Mouse (Mus musculus) Patski (cell line): Measurements from ENCODE around the gene Ccdc9b. TPM values are rescaled to one million over a fixed set of nuclear protein-coding genes. Genes with fewer than 3 reads are reported as not detected.

Source experiments
- ATAC-seq: fragments of 100-300 bp; one replicate; pipeline ENCODE4 v1.8.0; 2021
- CTCF ChIA-PET: fragments of 350-600 bp; sonication (Branson Sonifier 250); formaldehyde crosslinking; loops from one replicate; lab custom pipeline; 2022; ENCODE audit warnings: inconsistent platforms; lab: Charles Lee
- POLR2A ChIA-PET: fragments of 350-600 bp; sonication (Branson Sonifier 250); formaldehyde crosslinking; loops from one replicate; lab custom pipeline; 2022; ENCODE audit warnings: antibody characterized with exemption, inconsistent platforms; lab: Charles Lee
- DNase-seq: peaks from one replicate; pipeline ENCODE4 v3.0.0-alpha.2; 2011; ENCODE audit warnings: low read depth, low spot score
- H3K27me3 ChIP-seq: fragments of 371-371 bp; one replicate; pipeline ENCODE4 v1.5.1; 2021
- CTCF ChIP-seq: fragments of 100-300 bp; IDR thresholded peaks from one replicate; pipeline ENCODE4 v1.5.1; 2021
- in situ Hi-C: fragments of 300-500 bp; cut with MboI; formaldehyde crosslinking; loops from 3 replicates; pipeline ENCODE4 v1.11.1; 2018; ENCODE audit warnings: low pct_unique_long_range_greater_than_20kb, mixed read lengths
- polyA plus RNA-seq: library from polyadenylated mRNA; unstranded; gene quantifications from one replicate; pipeline ENCODE4 v1.2.3, GENCODE M21; 2021

Ccdc9b gene
- polyA plus RNA-seq, 1 experiment from 2014 or later: 31.5 TPM

DNA sequence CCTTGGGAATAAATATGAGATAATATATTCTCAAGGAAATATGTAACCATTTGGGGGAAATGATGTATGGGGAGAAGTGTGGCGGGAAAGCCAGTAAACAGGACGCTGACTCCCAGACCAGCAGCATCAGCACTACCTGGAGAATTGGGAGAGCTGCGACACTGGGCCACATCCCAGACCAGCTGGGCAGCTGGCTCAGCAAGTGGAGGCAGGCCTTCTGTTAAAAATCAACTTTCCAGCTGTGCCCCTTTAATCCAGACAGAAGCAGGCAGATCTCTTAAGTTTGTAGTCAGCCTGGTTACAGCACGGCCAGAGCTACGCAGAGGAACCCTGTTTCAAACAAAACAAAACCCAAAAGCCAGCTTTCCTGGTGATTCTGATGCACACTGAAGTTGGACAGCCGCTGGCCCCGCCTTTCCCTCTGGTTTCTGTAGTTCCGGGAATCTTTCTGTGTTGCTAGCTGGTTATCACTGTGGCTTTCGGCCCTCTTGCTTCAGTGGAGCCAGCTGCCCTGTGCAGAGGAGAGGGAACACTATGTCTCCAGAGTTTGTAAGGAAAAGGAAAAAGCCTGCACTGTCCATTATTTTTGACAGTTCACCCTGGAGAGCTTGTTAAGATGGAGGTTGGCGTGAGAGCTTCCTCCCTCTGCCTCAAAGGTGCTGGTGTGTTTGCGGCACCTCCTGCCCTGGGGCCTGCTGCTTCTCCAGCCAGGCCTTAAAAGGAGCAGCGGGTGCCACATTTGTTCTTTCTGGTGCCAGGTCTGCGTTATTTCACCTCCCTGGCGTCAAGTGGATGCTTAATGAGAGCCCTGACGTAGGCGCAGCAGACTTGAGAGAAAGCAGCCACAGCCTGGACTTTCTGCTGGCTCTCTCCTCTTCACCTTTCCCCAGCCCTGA is 10.3 kb downstream of the Ccdc9b start:
- DNase-seq (no peak), ATAC-seq (no peak)
- H3K27me3 ChIP-seq: no peaks in the 10 kb centered on the region
- no peak for TF ChIP-seq CTCF
- POLR2A ChIA-PET: no interaction called here
- in situ Hi-C loops: no loop called here
- CTCF ChIA-PET: no interaction called here

DNA sequence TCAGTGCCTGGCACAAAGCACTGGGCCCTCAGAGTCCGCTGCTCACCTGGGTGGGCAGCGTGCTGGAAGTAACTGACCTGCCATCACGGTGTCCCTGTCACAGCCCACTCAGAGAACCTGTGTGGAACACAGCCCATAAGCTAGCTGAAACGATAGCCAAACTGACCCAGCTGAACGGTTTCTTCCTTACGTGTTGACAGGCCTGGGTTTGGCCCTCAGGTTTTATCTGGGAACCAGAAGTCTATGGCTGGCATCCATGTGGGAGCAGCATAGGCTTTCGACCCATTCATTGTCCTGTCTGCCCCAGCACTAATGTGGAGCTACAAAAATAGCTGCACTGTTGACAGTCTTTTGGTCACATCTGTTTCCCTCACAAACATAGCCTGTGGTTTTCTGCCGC is 12.0 kb downstream of the Ccdc9b start:
- POLR2A ChIA-PET: interaction anchor here (1.8 kb wide), 1 partner anchor 10 kb away, joined by 5 read pairs; no protein-coding TSS in a partner anchor
- DNase-seq (no peak), ATAC-seq (no peak)
- in situ Hi-C loops: no loop called here
- no peaks in the 10 kb centered on the region for H3K27me3 ChIP-seq
- CTCF ChIA-PET: interaction anchor here (1.2 to 5.1 kb wide), 3 partner anchors 9 to 112 kb away, joined by 3 to 34 read pairs (median 3); partner anchors contain the start of gene Ccdc9b
- no peak for TF ChIP-seq CTCF

DNA sequence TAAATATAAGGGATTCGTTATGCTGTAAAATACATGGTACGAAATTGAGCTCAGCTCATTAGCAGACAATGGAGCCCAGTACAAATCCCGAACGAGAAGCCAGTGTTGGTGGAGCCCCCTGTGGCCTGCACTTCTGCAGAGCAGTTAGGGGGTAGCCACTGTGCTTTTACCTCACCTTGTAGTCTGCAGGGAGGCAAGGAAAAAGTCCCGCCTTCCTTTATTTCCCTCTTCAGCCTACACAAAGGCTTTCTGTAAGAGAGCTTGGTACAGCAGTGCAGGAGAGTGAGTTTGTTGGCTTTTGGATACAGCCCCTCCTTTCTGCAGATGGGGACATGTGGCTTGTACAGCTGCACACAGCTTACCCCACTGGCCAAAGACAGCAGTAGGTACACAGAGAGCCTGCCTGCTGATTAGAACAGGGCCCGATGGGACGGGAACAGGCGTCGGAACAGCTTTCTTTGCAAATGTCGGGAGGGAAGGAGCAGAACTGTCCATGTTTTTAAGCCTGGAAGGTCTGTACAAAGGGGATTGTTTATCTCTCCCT is 13.0 kb downstream of the Ccdc9b start:
- DNase-seq: no peak
- ATAC-seq: no peak
- no peak for TF ChIP-seq CTCF
- ChIA-PET POLR2A (interaction anchor here (0.9 to 1.8 kb wide), 3 partner anchors 11 to 14 kb away, joined by 3 to 5 read pairs (median 4); partner anchors contain the start of gene Ccdc9b), CTCF (interaction anchor here (1.2 to 5.1 kb wide), 3 partner anchors 10 to 111 kb away, joined by 3 to 34 read pairs (median 3); partner anchors contain the start of gene Ccdc9b)
- in situ Hi-C loops: loop anchor here (25.0 kb wide), 1 partner anchor 262 kb away; the partner anchor contains the start of gene Srp14
- no peaks in the 10 kb centered on the region for H3K27me3 ChIP-seq

DNA sequence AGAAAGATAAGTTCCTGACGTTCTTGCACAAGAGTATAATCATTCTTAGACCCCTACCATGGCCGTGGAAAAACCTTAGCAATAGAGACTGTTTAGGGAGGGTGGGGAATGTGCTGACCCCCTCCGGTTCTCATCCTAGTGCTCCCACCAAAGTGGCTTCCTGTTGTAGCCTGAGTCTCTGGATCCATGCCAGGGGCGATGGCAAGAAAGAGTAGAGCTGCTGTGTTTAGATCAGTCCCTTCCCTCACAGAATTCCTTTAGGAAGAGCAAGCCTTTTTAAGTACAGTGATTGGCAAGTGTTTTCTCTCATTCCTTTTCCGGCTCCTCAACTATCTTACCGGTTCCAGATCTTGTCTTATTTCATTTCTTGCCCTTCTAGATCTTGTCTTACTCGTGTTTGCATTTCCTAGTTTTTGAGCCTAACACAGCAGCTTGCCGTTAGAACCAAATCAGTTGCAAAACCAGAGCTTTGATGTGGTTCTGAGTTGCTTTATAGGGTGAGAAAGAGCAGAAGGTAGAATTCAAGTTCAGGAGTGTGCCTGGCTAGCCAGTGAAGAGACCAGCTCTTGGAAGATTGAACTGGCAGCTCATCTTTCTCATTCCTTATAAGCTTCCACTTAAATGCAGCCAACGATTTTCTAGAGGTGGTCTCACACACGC is 15.0 kb downstream of the Ccdc9b start:
- ATAC-seq (no peak), DNase-seq (no peak)
- H3K27me3 ChIP-seq: no peaks in the 10 kb centered on the region
- no peak for TF ChIP-seq CTCF
- in situ Hi-C loops: loop anchor here (25.0 kb wide), 1 partner anchor 260 kb away; the partner anchor contains the start of gene Srp14
- POLR2A ChIA-PET: interaction anchor here (0.7 to 1.9 kb wide), 3 partner anchors 12 to 115 kb away, joined by 4 to 10 read pairs (median 6); partner anchors contain the start of gene Ccdc9b
- CTCF ChIA-PET: interaction anchor here (5.1 kb wide), 1 partner anchor 12 kb away, joined by 34 read pairs; the partner anchor contains the start of gene Ccdc9b

DNA sequence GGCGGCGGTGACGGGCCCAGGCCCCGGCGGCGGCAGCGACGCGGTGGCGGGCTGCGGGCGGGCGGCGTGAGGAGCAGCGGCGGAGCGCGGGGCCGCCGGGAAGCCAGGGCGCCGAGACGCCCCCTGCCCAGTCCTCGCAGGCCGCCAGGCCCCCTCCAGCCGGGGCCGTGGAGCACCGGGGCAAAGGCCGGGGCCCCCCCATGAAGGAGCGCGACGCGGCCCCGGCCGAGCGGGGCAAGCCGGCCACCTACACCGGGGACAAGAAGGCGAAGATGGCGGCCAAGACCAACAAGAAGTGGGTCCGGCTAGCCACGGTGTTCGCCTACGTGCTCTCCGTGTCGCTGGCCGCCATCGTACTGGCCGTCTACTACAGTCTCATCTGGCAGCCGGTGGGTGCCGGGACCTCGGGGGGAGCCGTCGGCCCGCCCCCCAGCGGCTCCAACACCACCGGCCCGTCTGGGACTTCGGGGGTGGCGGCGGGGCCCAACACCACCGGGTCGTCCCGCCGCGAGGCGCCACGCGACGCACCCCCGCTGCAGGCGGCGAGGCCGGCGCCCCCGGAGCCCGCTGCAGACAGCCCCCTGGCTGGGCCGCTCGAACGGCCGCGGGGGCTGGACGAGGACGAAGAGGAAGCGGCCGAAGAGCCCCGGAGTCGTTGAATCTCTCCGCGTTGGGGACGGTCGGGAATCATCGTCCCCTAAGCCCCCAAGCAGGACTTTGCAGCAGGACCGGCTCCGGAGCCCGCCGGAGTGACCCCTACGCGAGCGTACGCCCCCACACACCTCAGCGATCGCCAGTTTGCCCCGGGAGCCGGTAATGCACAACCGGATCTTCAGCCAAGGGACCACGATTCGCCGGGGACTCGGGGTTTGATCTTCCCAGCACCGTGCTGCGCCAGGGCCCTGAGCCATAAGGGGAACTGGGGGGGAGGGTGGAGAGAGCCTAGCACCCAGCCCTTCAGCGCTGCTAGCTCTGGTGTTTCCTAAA is 16.3 kb downstream of the Ccdc9b start:
- ChIA-PET POLR2A (interaction anchor here (0.7 to 1.9 kb wide), 5 partner anchors 8 to 116 kb away, joined by 4 to 10 read pairs (median 4); partner anchors contain the start of gene Ccdc9b), CTCF (interaction anchor here (1.0 to 5.1 kb wide), 2 partner anchors 14 to 16 kb away, joined by 3 to 34 read pairs; partner anchors contain the start of gene Ccdc9b)
- in situ Hi-C loops: loop anchor here (25.0 kb wide), 1 partner anchor 259 kb away; the partner anchor contains the start of gene Srp14
- peaks cover 5% of the 10 kb centered on the region for H3K27me3 ChIP-seq
- TF ChIP-seq CTCF: no peak
- DNase-seq (no peak), ATAC-seq (peak; percentile 23)

DNA sequence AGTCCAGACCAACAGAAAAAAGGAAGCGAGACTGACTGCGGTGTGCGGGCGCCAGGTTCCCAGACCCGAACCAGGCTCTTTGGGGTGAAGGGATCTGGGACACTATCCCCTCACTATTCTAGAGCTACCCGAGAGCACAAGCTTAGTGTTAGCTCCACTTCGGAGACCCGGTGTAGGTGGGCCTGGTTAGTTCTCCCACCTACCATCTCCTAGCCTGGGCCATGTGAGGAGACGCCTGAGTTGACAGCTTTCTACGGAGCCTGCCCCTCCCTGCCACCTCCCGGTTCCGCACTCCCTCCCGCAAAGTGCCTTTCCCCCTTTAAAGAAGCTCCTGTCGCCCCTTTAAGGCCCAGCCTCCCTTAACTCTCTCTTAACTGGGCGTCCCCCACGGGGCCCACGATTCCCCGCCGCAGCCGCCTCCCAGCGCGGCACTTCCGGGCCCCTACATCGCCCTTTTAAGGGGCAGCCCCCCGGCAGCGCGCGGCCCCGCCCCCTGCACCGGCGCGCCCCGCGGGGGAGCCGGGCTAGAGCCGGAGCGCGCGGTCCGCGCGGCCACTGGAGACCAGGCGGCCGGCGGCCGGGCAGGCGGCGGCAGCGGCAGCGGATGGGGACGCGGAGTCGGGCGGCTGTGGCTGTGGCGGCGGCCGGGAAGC is 17.1 kb downstream of the Ccdc9b start, which contains the start of gene Inafm2:
Gene Inafm2 (plus strand): TSS at position 527 of the 653 bp plus-strand sequence.
- peak; percentile 86 for ATAC-seq
- no peak for TF ChIP-seq CTCF
- in situ Hi-C loops: loop anchor here (25.0 kb wide), 1 partner anchor 258 kb away; the partner anchor contains the start of gene Srp14
- ChIA-PET POLR2A (interaction anchor here (0.7 to 1.1 kb wide), 4 partner anchors 9 to 19 kb away, joined by 3 to 4 read pairs (median 4); no protein-coding TSS in a partner anchor), CTCF (interaction anchor here (1.0 kb wide), 1 partner anchor 17 kb away, joined by 3 read pairs; the partner anchor contains the start of gene Ccdc9b)
- no peak for DNase-seq
- peaks cover 5% of the 10 kb centered on the region for H3K27me3 ChIP-seq

DNA sequence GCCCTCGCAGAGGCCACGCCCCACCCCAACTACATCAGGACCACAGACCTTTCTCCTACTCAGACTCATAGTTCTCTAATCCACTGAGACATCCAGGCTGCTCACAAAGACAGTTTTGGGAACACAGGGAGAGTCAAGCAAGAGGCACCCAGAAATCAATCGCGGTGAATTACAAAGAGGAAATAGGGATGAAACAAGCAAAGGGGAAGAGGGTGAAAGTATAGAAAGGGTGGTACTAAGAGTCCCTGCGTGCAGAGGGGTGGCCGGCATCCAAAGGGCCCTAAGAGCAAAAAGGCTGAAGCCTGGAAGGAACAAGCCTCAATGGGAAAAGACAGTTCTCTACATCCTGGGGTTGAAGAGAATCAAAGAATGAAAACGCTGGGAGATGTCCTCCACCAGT is 17.8 kb downstream of the Ccdc9b start:
- no peak for DNase-seq
- TF ChIP-seq CTCF: no peak
- H3K27me3 ChIP-seq: peaks cover 5% of the 10 kb centered on the region
- in situ Hi-C loops: loop anchor here (25.0 kb wide), 1 partner anchor 257 kb away; the partner anchor contains the start of gene Srp14
- ATAC-seq: no peak
- POLR2A ChIA-PET: interaction anchor here (1.1 kb wide), 2 partner anchors 10 to 19 kb away, joined by 4 read pairs; no protein-coding TSS in a partner anchor
- CTCF ChIA-PET: no interaction called here

DNA sequence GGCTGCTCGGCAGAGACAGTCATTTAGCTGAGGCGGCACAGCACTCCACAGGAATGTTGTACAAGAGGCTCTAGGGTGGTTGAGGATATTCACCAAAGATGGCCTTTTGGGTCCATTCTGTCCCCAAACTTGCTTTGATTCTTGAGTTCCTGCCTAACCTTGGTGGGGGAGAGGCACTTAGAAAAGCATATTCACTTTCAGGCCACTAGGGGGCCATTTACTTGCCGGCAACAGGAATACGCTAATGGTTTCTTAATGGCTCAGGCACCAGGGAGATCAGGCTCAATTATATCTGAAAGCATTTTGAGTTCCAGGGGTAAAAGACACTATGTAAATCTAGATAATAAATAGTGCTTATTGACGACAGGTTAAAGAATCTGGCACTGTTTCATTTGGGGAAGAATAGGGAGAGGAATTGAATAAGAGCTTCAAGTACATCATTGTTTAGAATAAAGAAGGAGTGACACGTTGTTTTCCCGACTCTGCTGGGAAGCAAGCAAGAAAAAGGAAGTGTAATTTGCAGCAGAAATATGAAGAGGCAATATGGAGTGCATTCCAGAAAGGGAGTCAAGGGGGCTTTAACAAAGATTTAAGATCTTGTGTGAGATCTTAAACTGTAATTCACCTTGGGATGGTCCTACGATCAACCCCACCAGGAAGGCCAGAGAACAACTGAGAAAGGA is 19.1 kb downstream of the Ccdc9b start:
- H3K27me3 ChIP-seq: peaks cover 5% of the 10 kb centered on the region
- ChIA-PET CTCF (interaction anchor here (0.5 to 2.0 kb wide), 9 partner anchors 10 to 140 kb away, joined by 3 to 9 read pairs (median 3); no protein-coding TSS in a partner anchor), POLR2A (no interaction called here)
- TF ChIP-seq CTCF: peak; percentile 90
- in situ Hi-C loops: loop anchor here (25.0 kb wide), 1 partner anchor 256 kb away; the partner anchor contains the start of gene Srp14
- ATAC-seq: no peak
- DNase-seq: no peak
